Mouse (Mus musculus): ENCODE data around the gene Adamts17. TPM values are rescaled to one million over a fixed set of nuclear protein-coding genes. Genes with fewer than 3 reads are reported as not detected.

Adamts17 gene
- polyA plus RNA-seq, 1 experiment = 2.3 TPM

GRCm38 (mm10) chr7:66803798-66804197 is 35.7 kb upstream of the Adamts17 start:
- H3K4me1 ChIP-seq (ENCODE audit: control insufficient read depth, insufficient read depth, low read length) = no peaks in the 10 kb centered on the region
- 6% methylated on average over 5 of the region's 5 CpGs for WGBS
- H3K4me3 ChIP-seq (replicated peaks; ENCODE audit: control insufficient read depth, low read depth, low read length) = no peak overlapping the region
- H3K27ac ChIP-seq (ENCODE audit: control insufficient read depth, insufficient read depth, low read depth, low read length, poor library complexity) = no peak overlapping the region
- TF ChIP-seq CTCF (IDR thresholded peaks at IDR 0.05; ENCODE audit: control insufficient read depth, insufficient read depth, low read length) (no peak), POLR2A (IDR thresholded peaks at IDR 0.05; ENCODE audit: borderline replicate concordance, control insufficient read depth, low read depth, low read length) (no peak)

- Histone ChIP-seq H3K27ac (ENCODE audit: control insufficient read depth, insufficient read depth, low read depth, low read length, poor library complexity) (no peak overlapping the region), H3K4me1 (ENCODE audit: control insufficient read depth, insufficient read depth, low read length) (no peaks in the 10 kb centered on the region; the same call in 1 of the 2 replicates), H3K4me3 (replicated peaks; ENCODE audit: control insufficient read depth, low read depth, low read length) (no peak overlapping the region)
- 67% methylated on average over 3 of the region's 3 CpGs for WGBS
- TF ChIP-seq CTCF (IDR thresholded peaks at IDR 0.05; ENCODE audit: control insufficient read depth, insufficient read depth, low read length) = no peak
- TF ChIP-seq POLR2A (IDR thresholded peaks at IDR 0.05; ENCODE audit: borderline replicate concordance, control insufficient read depth, low read depth, low read length) = no peak
Observed at GRCm38 (mm10) chr7:66806801-66807200, 32.7 kb upstream of the Adamts17 start.

- WGBS = 84% methylated on average over 7 of the region's 7 CpGs
- no peaks in the 10 kb centered on the region; the same call in 1 of the 2 replicates for H3K4me1 ChIP-seq (ENCODE audit: control insufficient read depth, insufficient read depth, low read length)
- H3K27ac ChIP-seq (ENCODE audit: control insufficient read depth, insufficient read depth, low read depth, low read length, poor library complexity) = no peak overlapping the region
- no peak overlapping the region for H3K4me3 ChIP-seq (replicated peaks; ENCODE audit: control insufficient read depth, low read depth, low read length)
- TF ChIP-seq POLR2A (IDR thresholded peaks at IDR 0.05; ENCODE audit: borderline replicate concordance, control insufficient read depth, low read depth, low read length) (no peak), CTCF (IDR thresholded peaks at IDR 0.05; ENCODE audit: control insufficient read depth, insufficient read depth, low read length) (no peak)
Observed at GRCm38 (mm10) chr7:66810436-66810835, 29.1 kb upstream of the Adamts17 start.

GRCm38 (mm10) chr7:66811294-66811693 is 28.2 kb upstream of the Adamts17 start:
- H3K27ac ChIP-seq (ENCODE audit: control insufficient read depth, insufficient read depth, low read depth, low read length, poor library complexity) = no peak overlapping the region
- TF ChIP-seq POLR2A (IDR thresholded peaks at IDR 0.05; ENCODE audit: borderline replicate concordance, control insufficient read depth, low read depth, low read length) (no peak), CTCF (IDR thresholded peaks at IDR 0.05; ENCODE audit: control insufficient read depth, insufficient read depth, low read length) (no peak)
- 75% methylated on average over 1 of the region's 1 CpGs for WGBS
- H3K4me3 ChIP-seq (replicated peaks; ENCODE audit: control insufficient read depth, low read depth, low read length) = no peak overlapping the region
- no peaks in the 10 kb centered on the region; the same call in 1 of the 2 replicates for H3K4me1 ChIP-seq (ENCODE audit: control insufficient read depth, insufficient read depth, low read length)

- Histone ChIP-seq H3K4me3 (replicated peaks; ENCODE audit: control insufficient read depth, low read depth, low read length) (no peak overlapping the region), H3K27ac (ENCODE audit: control insufficient read depth, insufficient read depth, low read depth, low read length, poor library complexity) (no peak overlapping the region), H3K4me1 (ENCODE audit: control insufficient read depth, insufficient read depth, low read length) (no peaks in the 10 kb centered on the region; the same call in 1 of the 2 replicates)
- WGBS = 81% methylated on average over 4 of the region's 4 CpGs
- TF ChIP-seq POLR2A (IDR thresholded peaks at IDR 0.05; ENCODE audit: borderline replicate concordance, control insufficient read depth, low read depth, low read length) (no peak), CTCF (IDR thresholded peaks at IDR 0.05; ENCODE audit: control insufficient read depth, insufficient read depth, low read length) (no peak)
Observed at GRCm38 (mm10) chr7:66812289-66812688, 27.2 kb upstream of the Adamts17 start.

- H3K27ac ChIP-seq (ENCODE audit: control insufficient read depth, insufficient read depth, low read depth, low read length, poor library complexity) = no peak overlapping the region
- TF ChIP-seq CTCF (IDR thresholded peaks at IDR 0.05; ENCODE audit: control insufficient read depth, insufficient read depth, low read length) = no peak
- TF ChIP-seq POLR2A (IDR thresholded peaks at IDR 0.05; ENCODE audit: borderline replicate concordance, control insufficient read depth, low read depth, low read length) = no peak
- WGBS = 69% methylated on average over 9 of the region's 9 CpGs
Observed at GRCm38 (mm10) chr7:66812737-66813136, 26.8 kb upstream of the Adamts17 start.

GRCm38 (mm10) chr7:66813172-66813571 is 26.4 kb upstream of the Adamts17 start:
- WGBS = 70% methylated on average over 1 of the region's 1 CpGs
- Histone ChIP-seq H3K27ac (ENCODE audit: control insufficient read depth, insufficient read depth, low read depth, low read length, poor library complexity) (no peak overlapping the region), H3K4me1 (ENCODE audit: control insufficient read depth, insufficient read depth, low read length) (no peaks in the 10 kb centered on the region; the same call in 1 of the 2 replicates), H3K4me3 (replicated peaks; ENCODE audit: control insufficient read depth, low read depth, low read length) (no peak overlapping the region)
- TF ChIP-seq CTCF (IDR thresholded peaks at IDR 0.05; ENCODE audit: control insufficient read depth, insufficient read depth, low read length) (no peak), POLR2A (IDR thresholded peaks at IDR 0.05; ENCODE audit: borderline replicate concordance, control insufficient read depth, low read depth, low read length) (no peak)

More at GRCm38 (mm10) chr7:66812737-66813136, 26.8 kb upstream of the Adamts17 start:
- H3K4me3 ChIP-seq (replicated peaks; ENCODE audit: control insufficient read depth, low read depth, low read length) = no peak overlapping the region
- H3K4me1 ChIP-seq (ENCODE audit: control insufficient read depth, insufficient read depth, low read length) = no peaks in the 10 kb centered on the region; the same call in 1 of the 2 replicates

GRCm38 (mm10) chr7:66815526-66815925 is 24.0 kb upstream of the Adamts17 start:
- Histone ChIP-seq H3K4me1 (ENCODE audit: control insufficient read depth, insufficient read depth, low read length) (no peaks in the 10 kb centered on the region), H3K27ac (ENCODE audit: control insufficient read depth, insufficient read depth, low read depth, low read length, poor library complexity) (no peak overlapping the region), H3K4me3 (replicated peaks; ENCODE audit: control insufficient read depth, low read depth, low read length) (no peak overlapping the region)
- no peak for TF ChIP-seq CTCF (IDR thresholded peaks at IDR 0.05; ENCODE audit: control insufficient read depth, insufficient read depth, low read length)
- TF ChIP-seq POLR2A (IDR thresholded peaks at IDR 0.05; ENCODE audit: borderline replicate concordance, control insufficient read depth, low read depth, low read length) = no peak
- WGBS = 86% methylated on average over 6 of the region's 6 CpGs

GRCm38 (mm10) chr7:66820034-66820433 is 19.5 kb upstream of the Adamts17 start:
- no peaks in the 10 kb centered on the region; the same call in 1 of the 2 replicates for H3K4me1 ChIP-seq (ENCODE audit: control insufficient read depth, insufficient read depth, low read length)
- TF ChIP-seq CTCF (IDR thresholded peaks at IDR 0.05; ENCODE audit: control insufficient read depth, insufficient read depth, low read length) (peak; percentile 77), POLR2A (IDR thresholded peaks at IDR 0.05; ENCODE audit: borderline replicate concordance, control insufficient read depth, low read depth, low read length) (no peak)
- H3K27ac ChIP-seq (ENCODE audit: control insufficient read depth, insufficient read depth, low read depth, low read length, poor library complexity) = no peak overlapping the region
- WGBS = 46% methylated on average over 6 of the region's 6 CpGs
- H3K4me3 ChIP-seq (replicated peaks; ENCODE audit: control insufficient read depth, low read depth, low read length) = no peak overlapping the region

All from bone marrow, adult 2 months (tissue).